Mouse (Mus musculus) left cerebral cortex, postnatal 10 days (tissue): ENCODE measurements at regions not wholly inside any gene's neighbourhood (a gene's known extent, or its start where the extent isn't known, plus 50 kb on each side); places are given as distances from the start of the nearest gene placed in this dataset.
"Not testable (repeated sequence)": the region's sequence is repeated elsewhere in the genome, so short reads cannot be mapped to it uniquely, and the experiment has no call there.

Experiments used
- DNase-seq, 2 experiments: peaks; one replicate each; pipeline ENCODE4 v3.0.0; 2021 to 2022; ENCODE audit warnings: low spot score in 2 of 2, mixed read lengths in 1 of 2; ENCODE audit errors: extremely low spot score in 1 of 2
- intact Hi-C: fragments of 180-260 bp; cut with DNase I; formaldehyde crosslinking; loops from one replicate; pipeline ENCODE4 v1.15.1; 2025

- no peak for DNase-seq
- intact Hi-C loops, result loop anchor here (10.0 kb wide), 1 partner anchor 245 kb away; no protein-coding TSS in a partner anchor
These were observed 125.1 kb upstream of the Cobl start for GRCm38 (mm10) chr11:12589757-12590373.

DNA sequence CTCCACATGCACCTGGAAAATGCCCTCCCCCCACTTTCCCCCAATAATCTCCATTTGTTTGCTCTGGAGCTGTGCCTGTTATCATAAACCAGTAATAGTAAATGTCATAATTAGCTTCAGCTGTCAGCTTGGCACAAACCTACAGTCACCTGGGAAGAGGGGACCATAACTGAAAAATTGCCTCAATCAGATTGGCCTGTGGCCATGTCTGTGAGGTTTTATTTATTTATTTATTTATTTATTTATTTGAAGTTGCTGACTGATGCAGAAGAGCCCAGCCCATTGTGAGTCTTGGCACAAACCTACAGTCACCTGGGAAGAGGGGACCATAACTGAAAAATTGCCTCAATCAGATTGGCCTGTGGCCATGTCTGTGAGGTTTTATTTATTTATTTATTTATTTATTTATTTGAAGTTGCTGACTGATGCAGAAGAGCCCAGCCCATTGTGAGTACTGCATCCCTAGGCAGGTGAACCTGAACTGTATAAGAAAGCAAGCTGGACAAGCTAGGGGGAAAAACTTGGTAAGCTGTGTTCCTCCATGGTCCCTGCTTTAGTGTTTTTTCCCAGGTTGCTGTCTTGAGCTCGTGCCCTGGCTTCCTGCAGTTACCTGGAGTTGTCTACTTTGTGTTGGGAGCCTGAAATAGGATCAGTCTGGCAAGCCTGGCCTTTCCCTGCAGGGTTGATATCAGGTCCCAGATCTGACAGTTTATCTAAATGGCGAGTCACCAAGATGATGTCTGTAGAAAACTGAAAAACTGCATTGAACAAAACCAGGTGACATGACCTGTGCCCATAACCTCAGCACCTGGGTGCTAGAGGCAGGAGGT is 120.3 kb upstream of the Cobl start:
- intact Hi-C loops, result loop anchor here (10.0 kb wide), 1 partner anchor 250 kb away; no protein-coding TSS in a partner anchor
- DNase-seq, result not testable (repeated sequence)

GRCm38 (mm10) chr11:12578999-12579576 is 114.3 kb upstream of the Cobl start:
- peak; percentile 55 to 66 for DNase-seq
- intact Hi-C loops, result no loop called here

DNA sequence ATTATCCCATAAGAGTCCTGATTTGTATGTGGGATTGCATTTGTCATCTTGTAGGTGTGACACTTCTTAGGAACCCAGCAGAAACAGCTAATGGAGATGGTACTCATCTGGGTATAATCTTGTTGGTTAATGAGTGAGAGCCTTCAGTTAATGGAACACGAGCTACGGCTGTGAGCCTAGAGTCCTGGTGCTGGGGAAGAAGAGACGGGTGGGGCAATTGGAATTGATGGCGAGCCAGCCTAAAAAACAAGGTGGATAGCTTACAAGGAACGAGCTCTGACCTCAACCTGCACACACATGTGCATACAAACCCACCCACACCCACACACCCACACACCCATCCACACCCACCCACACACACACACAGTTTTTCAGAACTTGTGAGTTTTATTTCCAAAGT is 94.9 kb upstream of the Cobl start:
- no peak for DNase-seq
- intact Hi-C loops, result loop anchor here (5.0 kb wide), 1 partner anchor 737 kb away; no protein-coding TSS in a partner anchor

GRCm38 (mm10) chr11:12558995-12559633 is 94.4 kb upstream of the Cobl start:
- intact Hi-C loops, result loop anchor here (5.0 kb wide), 1 partner anchor 737 kb away; no protein-coding TSS in a partner anchor

DNA sequence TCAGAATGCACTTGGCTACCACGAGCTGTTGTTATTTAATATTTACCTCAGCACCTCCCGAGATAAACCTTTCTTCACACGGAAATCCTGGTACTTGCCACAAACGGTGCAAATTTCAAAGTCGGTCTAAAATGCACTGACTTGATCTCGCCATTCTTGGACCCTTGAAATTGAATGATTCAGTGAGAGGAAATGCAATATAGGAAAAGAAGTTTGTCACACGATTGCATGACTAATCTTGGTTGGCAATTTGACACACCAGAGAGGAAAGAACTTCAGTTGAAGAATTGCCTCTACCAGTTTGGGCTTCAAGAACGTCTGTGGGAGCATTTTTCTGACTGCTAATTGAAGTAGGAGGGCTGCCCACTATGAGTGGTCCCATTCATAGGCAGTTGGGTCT is 93.4 kb upstream of the Cobl start:
- intact Hi-C loops, result loop anchor here (5.0 kb wide), 1 partner anchor 736 kb away; no protein-coding TSS in a partner anchor
- DNase-seq, result no peak

More at GRCm38 (mm10) chr11:12558995-12559633, 94.4 kb upstream of the Cobl start:
- peak in 1 of 2 experiments; percentile 70 for DNase-seq

GRCm38 (mm10) chr11:12545771-12546170 is 81.0 kb upstream of the Cobl start:
- intact Hi-C loops, result loop anchor here (10.0 kb wide), 1 partner anchor 571 kb away; no protein-coding TSS in a partner anchor
- no peak for DNase-seq

DNA sequence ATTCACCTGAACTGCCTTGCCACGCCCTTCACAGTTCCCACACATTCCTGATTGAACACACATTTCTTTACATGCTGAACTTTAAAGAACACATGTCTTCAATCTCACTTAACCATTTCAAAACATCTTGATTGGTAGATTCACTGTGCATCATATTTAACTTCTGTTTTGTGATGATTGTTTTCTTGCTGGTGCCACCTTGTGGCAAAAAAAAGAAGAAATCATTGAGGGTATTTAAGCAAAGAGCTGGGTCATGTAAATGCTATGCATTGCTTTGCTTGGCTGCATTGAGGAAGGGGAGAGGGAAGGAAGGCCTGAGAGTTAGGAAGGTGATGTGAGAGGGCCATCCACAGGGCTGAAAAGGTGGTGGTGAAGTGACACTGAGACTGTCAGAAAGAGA is 78.3 kb upstream of the Cobl start:
- no peak for DNase-seq
- intact Hi-C loops, result loop anchor here (10.0 kb wide), 1 partner anchor 568 kb away; no protein-coding TSS in a partner anchor

DNA sequence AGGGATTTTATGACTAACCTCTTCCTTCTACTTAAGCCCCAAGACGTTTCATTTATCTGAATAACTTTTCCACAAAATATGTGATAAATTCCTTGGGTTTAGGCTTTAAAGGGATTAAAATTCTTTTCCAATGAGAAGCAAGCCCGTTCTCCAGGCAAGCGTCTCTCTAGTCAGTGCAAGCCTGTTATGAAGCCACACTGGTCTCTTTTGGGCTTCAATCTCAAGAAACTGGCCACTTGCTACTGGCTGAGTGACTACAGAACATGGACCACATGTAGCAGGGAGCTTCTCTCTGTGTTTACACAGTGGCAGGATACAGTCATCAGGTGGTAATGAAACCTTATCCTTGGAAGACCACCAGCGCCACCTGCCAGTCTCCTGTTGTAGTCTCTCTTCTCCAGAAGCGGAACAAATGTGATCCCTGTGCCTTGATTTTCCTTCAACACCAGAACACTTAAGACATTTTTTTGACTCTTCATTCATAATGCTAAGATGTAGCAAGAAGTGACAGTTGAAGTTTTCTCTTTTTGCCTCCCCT is 75.6 kb upstream of the Cobl start:
- intact Hi-C loops, result loop anchor here (10.0 kb wide), 1 partner anchor 566 kb away; no protein-coding TSS in a partner anchor
- DNase-seq, result peak; percentile 38 to 42

DNA sequence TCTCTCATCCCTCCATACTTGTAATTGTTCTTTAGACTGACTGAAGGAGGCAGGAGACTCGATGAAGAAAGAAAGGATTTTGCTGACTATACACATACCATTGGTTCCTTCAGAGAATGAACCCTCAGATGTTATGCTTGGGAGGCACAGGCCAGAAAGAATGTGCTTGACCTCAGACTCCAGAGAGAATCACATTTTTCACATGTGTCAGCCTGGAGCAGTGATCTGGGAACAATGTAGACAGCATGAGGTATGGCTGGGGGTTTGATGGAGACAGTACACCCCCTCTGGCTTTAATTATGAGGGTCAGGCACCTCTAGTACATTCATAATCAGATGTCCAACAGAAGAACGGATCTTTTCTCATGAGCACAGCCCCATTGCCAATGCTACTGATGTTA is 70.3 kb upstream of the Cobl start:
- no peak for DNase-seq
- intact Hi-C loops, result loop anchor here (5.0 to 10.0 kb wide), 3 partner anchors 220 to 723 kb away; no protein-coding TSS in a partner anchor

DNA sequence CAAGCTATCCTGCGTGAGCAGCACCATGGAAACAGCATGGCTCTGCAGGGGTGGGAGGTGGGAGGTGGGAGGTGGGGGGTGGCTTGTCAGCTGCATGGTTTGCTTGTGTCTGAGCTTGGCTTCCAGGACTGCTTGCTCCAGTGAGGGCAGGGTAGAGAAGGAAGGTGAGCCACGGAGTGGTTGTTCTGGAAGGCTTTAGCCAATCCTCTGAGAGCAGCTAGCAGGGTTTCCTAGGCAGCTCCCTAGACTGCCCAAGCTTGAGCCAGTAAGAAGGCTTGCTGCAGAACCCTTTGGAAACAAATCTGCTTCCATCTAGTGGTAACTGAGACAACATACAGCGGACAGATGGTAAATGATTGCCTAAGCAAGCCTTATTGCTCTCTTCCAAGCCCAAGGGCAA is 67.5 kb upstream of the Cobl start:
- intact Hi-C loops, result loop anchor here (5.0 to 10.0 kb wide), 2 partner anchors 160 to 217 kb away; no protein-coding TSS in a partner anchor
- peak; percentile 62 to 79 for DNase-seq

DNA sequence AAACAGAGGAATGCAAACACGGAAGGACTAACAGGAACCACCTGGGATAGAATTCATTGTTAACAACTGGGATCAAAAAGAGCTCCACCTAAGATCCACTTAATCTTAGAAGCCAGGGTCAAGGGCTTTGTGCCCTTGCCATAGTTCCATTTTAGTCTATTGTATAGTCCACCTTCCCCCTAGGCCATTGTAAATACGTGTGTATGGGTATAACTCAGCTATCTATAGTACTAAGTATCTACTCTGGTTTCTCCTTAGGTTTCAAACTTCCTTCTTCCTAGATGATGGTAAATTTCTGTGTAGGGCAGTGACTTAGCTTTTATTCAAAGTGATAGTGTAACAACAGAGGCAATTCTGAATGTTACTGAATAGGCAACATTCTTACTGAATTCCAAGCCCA is 57.3 kb upstream of the Cobl start:
- DNase-seq, intact Hi-C loops: not testable (repeated sequence)

DNA sequence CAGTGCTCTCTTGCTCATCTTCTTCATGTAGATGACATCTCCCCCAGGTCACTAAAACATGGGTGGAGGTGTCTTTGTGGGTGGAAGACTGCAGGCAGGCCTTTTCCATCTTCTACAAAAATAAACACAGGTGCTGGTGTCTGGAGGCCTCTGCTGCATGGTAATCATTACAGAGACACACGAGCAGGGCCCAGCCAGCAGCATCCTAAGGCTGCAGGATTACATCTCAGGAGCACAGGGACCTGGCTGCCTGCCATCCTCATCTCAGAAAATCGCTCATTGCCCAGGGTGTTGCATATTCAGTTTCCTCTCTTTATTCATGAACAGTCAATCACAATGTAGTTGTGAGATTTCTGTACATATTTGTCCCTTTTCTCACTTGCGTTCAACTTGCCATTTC is 56.5 kb upstream of the Cobl start:
- peak; percentile 11 to 51 for DNase-seq
- intact Hi-C loops, result no loop called here

GRCm38 (mm10) chr11:12516374-12516773 is 51.6 kb upstream of the Cobl start:
- intact Hi-C loops, result no loop called here

More at GRCm38 (mm10) chr11:12516374-12516773, 51.6 kb upstream of the Cobl start:
- DNase-seq, result no peak
